Mouse (Mus musculus) liver, postnatal 0 days (tissue): ENCODE results near the gene Rack1. TPM values are rescaled to one million over a fixed set of nuclear protein-coding genes. Genes with fewer than 3 reads are reported as not detected.

ENCODE experiments used
- ATAC-seq: fragments of 200-750 bp; cut with Nextera tagmentation; 2 replicates; pipeline ENCODE4 v1.8.0; 2017; ENCODE audit warnings: mild to moderate bottlenecking, moderate library complexity
- DNase-seq: peaks from one replicate; pipeline ENCODE4 v3.0.0-alpha.2; 2016
- H3K27ac ChIP-seq: fragments of 300-500 bp; sonication (generic); 2 replicates; pipeline ENCODE4 v1.5.1; 2014; ENCODE audit warnings: antibody characterized with exemption, moderate library complexity, mild to moderate bottlenecking, low read depth
- H3K27me3 ChIP-seq: fragments of 300-500 bp; sonication (generic); 2 replicates; pipeline ENCODE4 v1.6.1; 2014; ENCODE audit warnings: low read length, control low read depth, mixed read lengths; ENCODE audit not compliant: insufficient read depth
- H3K36me3 ChIP-seq: fragments of 300-500 bp; sonication (generic); replicated peaks from 2 replicates; pipeline ENCODE4 v1.6.1; 2014; ENCODE audit warnings: mild to moderate bottlenecking, control low read depth, low read length, moderate library complexity, mixed read lengths; ENCODE audit not compliant: insufficient read depth
- H3K4me1 ChIP-seq: fragments of 300-500 bp; sonication (generic); 2 replicates; pipeline ENCODE4 v1.6.1; 2014; ENCODE audit warnings: antibody characterized with exemption, mild to moderate bottlenecking, control low read depth; ENCODE audit not compliant: insufficient read depth
- H3K4me2 ChIP-seq: fragments of 300-500 bp; sonication (generic); 2 replicates; pipeline ENCODE4 v1.6.1; 2014; ENCODE audit warnings: low read depth, mild to moderate bottlenecking, low read length, moderate library complexity, mixed read lengths
- H3K4me3 ChIP-seq: fragments of 300-500 bp; sonication (generic); 2 replicates; pipeline ENCODE4 v1.5.1; 2014; ENCODE audit warnings: low read depth, low read length
- H3K9ac ChIP-seq: fragments of 300-500 bp; sonication (generic); replicated peaks from 2 replicates; pipeline ENCODE4 v1.6.1; 2014; ENCODE audit warnings: mild to moderate bottlenecking, moderate library complexity
- H3K9me3 ChIP-seq: fragments of 300-500 bp; sonication (generic); 2 replicates; pipeline ENCODE4 v1.6.1; 2016; ENCODE audit warnings: mild to moderate bottlenecking, control low read depth, low read length, mixed read lengths
- CTCF ChIP-seq: sonication (generic); IDR thresholded peaks from 2 replicates; pipeline ENCODE4 v1.5.1; 2016; ENCODE audit warnings: antibody characterized with exemption, low read depth
- EP300 ChIP-seq: IDR thresholded peaks from 2 replicates; pipeline ENCODE4 v1.6.1; 2016; ENCODE audit warnings: antibody characterized with exemption, low read depth, mild to moderate bottlenecking
- WGBS: fragments of 180-500 bp; shearing (Covaris S2); extraction: QIAGEN DNeasy Blood & Tissue Kit; methylation state at CpG from one replicate; pipeline ENCODE4 v1.1.7; 2014; ENCODE audit not compliant: insufficient replicate concordance; 5-methylcytosine and 5-hydroxymethylcytosine counted together
- polyA plus RNA-seq: library from polyadenylated mRNA; unstranded; fragments of >200 nt; fragmentation: Nextera tagmentation; extraction: Ambion mirVana; gene quantifications from 2 replicates; pipeline ENCODE4 v1.2.1, GENCODE M21; 2015

Rack1 gene
- polyA plus RNA-seq, 1 experiment from 2014 or later = 398 TPM

GRCm38 (mm10) chr11:48835923-48836322 is 35.8 kb downstream of the Rack1 start:
- no peak overlapping the region for H3K4me3 ChIP-seq
- no peak overlapping the region for H3K9ac ChIP-seq
- no peaks in the 10 kb centered on the region for H3K36me3 ChIP-seq
- TF ChIP-seq EP300 (no peak), CTCF (no peak)
- peaks cover 16% of the 10 kb centered on the region for H3K4me1 ChIP-seq
- H3K27me3 ChIP-seq = 0 out of 2 replicates have a peak, but pooled peaks cover 11% of the 10 kb centered on the region
- H3K4me2 ChIP-seq = no peak overlapping the region
- no peak overlapping the region for H3K27ac ChIP-seq
- no peak for DNase-seq
- ATAC-seq = no peak
- WGBS = 65% methylated on average over 6 of the region's 6 CpGs
- H3K9me3 ChIP-seq = no peaks in the 10 kb centered on the region

GRCm38 (mm10) chr11:48836990-48837309 is 36.8 kb downstream of the Rack1 start:
- ATAC-seq = peak; percentile 40
- peak; percentile 54 for DNase-seq
- Histone ChIP-seq H3K9me3 (no peaks in the 10 kb centered on the region), H3K4me1 (peaks cover 16% of the 10 kb centered on the region), H3K4me2 (peak overlapping the region; percentile 100), H3K36me3 (no peaks in the 10 kb centered on the region), H3K9ac (peak overlapping the region; percentile 74), H3K27me3 (0 out of 2 replicates have a peak, but pooled peaks cover 11% of the 10 kb centered on the region), H3K27ac (0 out of 2 replicates have a peak overlapping the region, but pooled peaks have one; percentile 62), H3K4me3 (peak overlapping the region; percentile 69)
- TF ChIP-seq EP300 = no peak
- TF ChIP-seq CTCF = no peak
- WGBS = 19% methylated on average over 11 of the region's 11 CpGs

DNA sequence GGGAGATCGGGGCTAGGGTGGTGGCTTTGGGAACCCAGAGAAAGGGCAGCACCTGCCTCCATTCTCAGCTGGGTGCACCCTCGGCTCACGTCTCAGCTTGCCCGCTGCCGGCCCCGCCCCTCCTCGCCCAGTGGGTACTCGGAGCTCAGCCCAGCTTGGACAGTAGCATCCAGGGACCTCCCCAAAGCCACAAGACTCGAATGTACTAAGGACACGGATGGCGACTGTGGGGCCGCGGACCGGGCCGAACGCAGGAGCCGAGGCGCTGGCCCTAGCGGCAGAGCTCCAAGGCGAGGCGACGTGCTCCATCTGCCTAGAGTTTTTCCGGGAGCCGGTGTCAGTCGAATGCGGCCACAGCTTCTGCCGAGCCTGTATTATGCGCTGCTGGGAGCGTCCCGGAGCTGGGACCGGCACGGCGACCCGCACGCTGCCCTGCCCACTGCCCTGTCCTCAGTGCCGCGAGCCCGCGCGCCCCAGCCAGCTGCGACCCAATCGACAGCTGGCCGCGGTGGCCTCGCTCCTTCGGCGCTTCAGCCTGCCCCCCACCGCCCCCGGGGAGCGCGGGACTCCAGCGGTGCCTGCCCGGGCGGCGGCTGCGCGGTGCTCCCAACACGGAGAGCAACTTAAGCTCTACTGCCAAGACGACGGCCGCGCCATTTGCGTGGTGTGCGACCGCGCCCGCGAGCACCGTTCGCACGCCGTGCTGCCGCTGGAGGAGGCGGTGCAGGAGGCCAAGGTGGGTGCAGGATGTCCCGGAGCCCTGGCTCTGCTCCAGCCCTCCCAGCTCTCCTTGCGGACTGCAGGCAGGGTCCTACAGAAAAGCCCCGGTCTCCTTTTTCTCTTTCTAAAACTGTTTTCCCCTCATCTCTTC is 37.4 kb downstream of the Rack1 start:
- Histone ChIP-seq H3K36me3 (no peaks in the 10 kb centered on the region), H3K27ac (peak overlapping the region; percentile 62; the same call in 1 of the 2 replicates), H3K27me3 (0 out of 2 replicates have a peak, but pooled peaks cover 11% of the 10 kb centered on the region), H3K4me2 (peak overlapping the region; percentile 100), H3K4me3 (peak overlapping the region; percentile 69), H3K9ac (peak overlapping the region; percentile 74), H3K4me1 (peaks cover 16% of the 10 kb centered on the region), H3K9me3 (no peaks in the 10 kb centered on the region)
- peak; percentile 64 for DNase-seq
- TF ChIP-seq EP300 = no peak
- TF ChIP-seq CTCF = no peak
- peak; percentile 31; the same call in 1 of the 2 replicates for ATAC-seq
- whole genome bisulfite sequencing = under 1% methylated on average over 74 of the region's 77 CpGs

- DNase-seq (no peak), ATAC-seq (0 out of 2 replicates have a peak, but pooled peaks have one; percentile 5)
- Histone ChIP-seq H3K27me3 (0 out of 2 replicates have a peak, but pooled peaks cover 11% of the 10 kb centered on the region), H3K9me3 (no peaks in the 10 kb centered on the region), H3K27ac (0 out of 2 replicates have a peak overlapping the region, but pooled peaks have one; percentile 62), H3K9ac (peak overlapping the region; percentile 74), H3K4me2 (peak overlapping the region; percentile 100), H3K4me1 (peaks cover 16% of the 10 kb centered on the region), H3K36me3 (no peaks in the 10 kb centered on the region), H3K4me3 (peak overlapping the region; percentile 69)
- no peak for TF ChIP-seq CTCF
- TF ChIP-seq EP300 = no peak
- 2% methylated on average over 16 of the region's 16 CpGs for WGBS
These were observed 38.2 kb downstream of the Rack1 start for GRCm38 (mm10) chr11:48838181-48838797.

- WGBS = 79% methylated on average over 10 of the region's 10 CpGs
- DNase-seq = no peak
- no peak overlapping the region for H3K9ac ChIP-seq
- no peaks in the 10 kb centered on the region for H3K9me3 ChIP-seq
- no peak overlapping the region for H3K4me2 ChIP-seq
- H3K4me1 ChIP-seq = peaks cover 16% of the 10 kb centered on the region
- H3K4me3 ChIP-seq = no peak overlapping the region
- no peak for ATAC-seq
- no peak overlapping the region for H3K27ac ChIP-seq
- TF ChIP-seq EP300 (no peak), CTCF (no peak)
- H3K36me3 ChIP-seq = no peaks in the 10 kb centered on the region
- 0 out of 2 replicates have a peak, but pooled peaks cover 11% of the 10 kb centered on the region for H3K27me3 ChIP-seq
These were observed 38.9 kb downstream of the Rack1 start for GRCm38 (mm10) chr11:48838879-48839680.

DNA sequence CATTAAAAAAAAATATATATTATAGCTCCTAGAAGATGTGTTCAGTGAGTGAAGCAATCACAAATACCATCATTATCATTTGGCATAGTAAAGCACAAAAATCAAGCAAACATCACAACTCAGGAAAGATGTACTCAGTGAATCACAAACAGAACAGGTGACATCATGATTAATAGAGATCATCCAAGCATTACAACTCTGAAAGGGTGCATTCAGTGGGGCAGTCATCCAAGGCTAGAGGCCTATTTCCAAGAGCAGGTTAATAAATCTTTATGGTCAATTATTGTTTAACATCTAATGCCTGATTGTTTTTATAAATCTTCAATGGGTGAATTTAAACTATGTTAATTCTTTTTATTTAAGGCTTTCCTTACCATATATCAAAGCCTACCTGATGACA is 40.7 kb downstream of the Rack1 start:
- no peaks in the 10 kb centered on the region for H3K36me3 ChIP-seq
- H3K4me1 ChIP-seq = peaks cover 16% of the 10 kb centered on the region
- no peak overlapping the region for H3K27ac ChIP-seq
- H3K9me3 ChIP-seq = no peaks in the 10 kb centered on the region
- no peak overlapping the region for H3K4me3 ChIP-seq
- H3K27me3 ChIP-seq = 0 out of 2 replicates have a peak, but pooled peaks cover 11% of the 10 kb centered on the region
- DNase-seq = no peak
- no peak for ATAC-seq
- TF ChIP-seq CTCF (no peak), EP300 (no peak)
- H3K9ac ChIP-seq = no peak overlapping the region
- H3K4me2 ChIP-seq = no peak overlapping the region
